Mouse (Mus musculus) frontal cortex, adult 2 months (tissue): ENCODE data around the gene 4930404N11Rik. TPM values are rescaled to one million over a fixed set of nuclear protein-coding genes. Genes with fewer than 3 reads are reported as not detected.

Experiments
- DNase-seq, 2 experiments: peaks; one replicate each; pipeline ENCODE4 v3.0.0; 2022; ENCODE audit warnings: low spot score in 1 of 2; ENCODE audit errors: extremely low spot score in 1 of 2
- polyA plus RNA-seq: library from polyadenylated mRNA; depleted of rRNA; stranded (reverse); fragments of >200 nt; gene quantifications from 2 replicates; pipeline ENCODE4 v1.2.3, GENCODE M21; 2012

4930404N11Rik gene
- polyA plus RNA-seq, 1 experiment = 0.68 TPM

DNA sequence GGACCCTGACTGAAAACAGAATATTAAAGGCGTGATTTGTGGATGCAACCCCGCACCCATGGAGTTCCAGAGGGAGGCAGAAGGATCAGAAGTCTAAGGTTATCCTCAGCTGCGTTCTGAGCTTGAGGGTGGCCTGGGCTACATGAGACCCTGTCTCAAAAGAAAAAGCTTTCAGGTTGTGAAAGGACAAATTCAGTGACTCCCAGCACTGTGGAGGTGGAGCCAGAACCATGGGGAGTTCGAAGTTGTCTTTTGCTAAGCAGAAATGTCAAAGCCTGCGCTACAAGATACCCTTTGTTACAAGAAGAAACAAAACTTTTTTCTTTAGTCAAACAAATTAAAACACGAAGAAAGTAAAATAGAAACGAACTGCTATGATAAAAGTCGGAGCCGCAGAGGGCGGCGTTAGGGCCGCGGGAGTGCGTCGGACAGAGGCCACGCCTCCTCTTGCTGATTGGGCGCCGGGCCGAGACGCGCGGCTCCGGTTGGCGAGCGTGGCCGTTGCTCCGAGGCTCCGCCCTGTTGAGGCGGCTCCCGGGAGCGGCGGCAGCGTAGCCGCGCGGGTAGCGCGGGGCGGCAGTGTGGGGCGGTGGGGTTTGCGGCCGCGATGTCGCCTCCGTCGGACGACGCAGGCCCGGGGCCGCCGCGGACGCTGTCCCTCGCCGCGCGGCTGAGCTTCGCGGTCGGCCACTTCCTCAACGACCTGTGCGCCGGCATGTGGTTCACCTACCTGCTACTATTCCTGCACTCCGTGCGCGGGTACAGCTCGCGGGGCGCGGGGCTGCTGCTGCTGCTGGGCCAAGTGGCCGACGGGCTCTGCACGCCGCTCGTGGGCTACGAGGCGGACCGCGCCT is 8.4 kb downstream of the 4930404N11Rik start, which contains the start of gene Mfsd12:
Gene Mfsd12 (plus strand): TSS at position 501 of the 854 bp plus-strand sequence.
- peak; percentile 69 to 93 for DNase-seq

DNA sequence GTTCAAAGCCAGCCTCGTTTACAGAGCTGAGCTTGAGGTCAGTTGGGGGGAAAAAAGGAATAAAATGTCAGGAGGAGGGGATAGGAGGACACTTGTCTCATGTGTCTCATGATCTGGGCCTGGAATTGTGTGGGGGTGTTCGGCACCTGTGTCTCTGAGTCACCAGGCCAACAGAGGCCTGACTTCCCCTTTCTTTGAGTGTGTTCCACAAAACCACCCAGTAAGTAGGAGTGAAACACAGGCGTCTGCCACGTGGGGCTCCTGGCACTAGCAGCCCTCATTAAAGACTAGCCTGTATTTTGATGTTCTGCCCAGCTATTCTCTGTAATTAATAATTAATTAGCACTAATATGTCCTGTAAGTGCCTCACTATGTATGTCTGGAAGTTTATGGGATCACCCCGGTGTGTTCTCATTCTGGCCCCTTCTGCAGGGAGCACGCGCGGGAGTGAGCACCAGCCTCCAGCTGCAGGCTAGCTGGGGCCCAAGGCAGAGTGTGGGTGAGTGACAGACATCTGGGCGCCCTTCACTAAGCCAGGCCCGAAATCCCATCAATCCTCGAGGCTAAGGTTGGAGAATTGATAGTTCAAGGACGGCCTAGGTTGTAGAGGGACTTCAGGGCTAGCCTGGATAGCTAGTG is 9.1 kb downstream of the 4930404N11Rik start:
- no peak for DNase-seq

DNA sequence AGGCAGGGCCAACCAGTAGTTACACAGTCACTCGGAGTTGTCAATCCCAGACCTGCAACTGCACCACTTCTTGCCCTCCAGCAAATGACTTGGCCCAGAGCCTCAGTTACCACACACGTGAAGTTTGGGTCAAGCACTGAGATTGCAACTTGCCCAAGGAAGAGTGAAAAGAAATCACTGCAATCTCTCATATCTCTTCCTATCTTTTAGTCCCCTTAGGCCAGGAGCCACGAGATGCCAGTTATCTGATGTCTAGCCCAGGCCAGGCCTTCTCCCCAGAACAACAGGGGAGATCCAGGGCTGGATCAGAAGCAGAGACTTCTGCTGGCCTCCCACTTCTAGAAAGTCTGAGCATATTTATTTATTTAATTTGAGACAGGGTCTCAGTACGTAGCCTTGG is 10.1 kb downstream of the 4930404N11Rik start:
- no peak for DNase-seq

DNA sequence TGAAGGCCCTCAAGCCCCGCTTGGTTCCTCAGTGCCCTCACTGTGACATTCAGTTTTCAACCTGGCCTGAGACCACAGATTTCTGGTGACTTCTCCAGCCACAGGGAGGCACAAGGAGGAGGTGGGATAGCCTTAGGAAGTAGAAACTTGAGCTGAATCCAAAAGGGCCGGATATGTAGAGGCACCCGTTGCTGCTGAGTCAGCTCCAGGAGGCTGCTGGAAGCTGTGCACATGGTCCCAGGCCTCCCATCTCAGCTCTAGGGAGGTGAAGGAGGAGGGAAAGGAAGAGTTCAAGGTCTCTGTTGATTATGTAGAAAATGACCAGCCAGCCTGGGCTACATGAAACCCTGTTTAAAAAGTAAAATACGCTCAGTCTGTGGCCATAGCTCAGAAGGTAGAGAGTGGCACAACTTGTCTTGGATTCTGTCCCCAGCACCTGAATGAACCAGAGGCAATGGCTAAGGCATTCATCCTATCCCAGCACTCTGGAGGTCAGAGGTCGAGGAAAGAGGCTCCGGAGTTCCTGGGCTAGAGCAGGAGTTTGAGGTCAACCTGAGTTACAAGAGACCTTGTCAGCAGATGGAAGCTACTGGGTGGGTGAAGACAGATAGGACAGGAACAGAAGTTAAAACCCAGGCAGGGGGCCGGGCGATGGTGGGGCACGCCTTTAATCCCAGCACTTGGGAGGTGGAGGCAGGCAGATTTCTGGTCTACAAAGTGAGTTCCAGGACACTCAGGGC is 10.7 kb downstream of the 4930404N11Rik start:
- DNase-seq = no peak

DNA sequence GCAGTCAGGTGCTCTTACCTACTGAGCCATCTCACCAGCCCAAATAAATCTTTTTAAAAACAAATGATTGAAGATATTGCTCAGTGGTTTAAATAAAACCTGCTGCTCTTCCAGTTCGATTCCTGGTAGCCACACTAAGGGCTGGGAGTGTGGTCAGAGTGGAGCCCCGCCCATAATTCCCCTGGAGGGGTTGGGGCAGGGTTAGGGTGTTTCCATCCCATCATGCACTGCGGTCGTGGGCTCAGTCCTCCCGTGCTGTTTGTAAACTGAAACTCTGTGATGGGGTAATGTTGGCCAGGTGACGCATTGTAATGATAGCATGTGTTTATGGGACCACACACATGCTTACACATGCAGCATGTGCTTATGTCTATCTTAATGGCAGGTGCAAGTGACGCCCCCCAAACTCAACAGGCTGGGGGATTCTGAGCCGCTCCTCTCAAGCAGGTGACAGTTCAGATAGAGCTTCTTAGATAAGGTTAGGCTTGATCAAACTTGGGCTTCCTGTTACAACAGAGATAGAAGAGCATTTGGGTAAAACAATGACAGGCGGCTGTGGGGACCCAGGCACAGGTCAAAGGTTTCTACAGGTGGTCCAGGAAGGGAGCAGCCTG is 13.8 kb downstream of the 4930404N11Rik start:
- no peak for DNase-seq

DNA sequence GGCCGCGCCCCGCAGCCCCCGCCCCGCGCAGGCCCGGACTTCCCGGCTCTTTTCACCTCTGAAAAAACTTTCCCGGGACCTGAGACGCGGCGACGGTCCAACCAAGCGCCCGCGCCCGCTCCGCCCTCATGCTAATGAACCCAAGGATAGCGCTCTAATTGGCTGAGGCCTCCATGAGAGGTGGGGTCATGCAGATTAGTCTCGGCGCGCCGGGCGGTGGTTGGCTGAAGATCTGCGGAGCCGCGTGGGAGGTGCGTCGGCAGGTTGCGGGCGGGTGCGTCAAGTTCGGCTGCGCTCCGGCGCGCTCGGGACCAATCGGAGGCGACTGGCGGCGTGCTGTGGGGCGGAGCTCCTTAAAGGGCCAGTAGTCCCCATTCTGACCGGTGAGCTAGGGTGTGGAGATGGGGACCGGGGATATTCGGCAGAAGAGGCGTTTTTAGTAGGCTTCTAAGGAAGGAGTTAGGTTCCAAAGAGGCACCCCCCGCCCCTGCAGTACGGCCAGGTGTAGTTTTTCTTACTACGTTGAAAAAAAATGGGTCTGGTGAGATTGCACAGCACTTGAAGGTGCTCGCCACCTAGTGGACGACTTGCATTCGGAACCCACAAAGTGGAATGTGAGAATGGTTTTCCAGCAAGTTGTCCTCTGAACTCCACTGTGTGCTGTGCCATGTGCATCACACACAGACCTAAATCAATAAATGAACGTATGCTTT is 15.1 kb downstream of the 4930404N11Rik start, which contains the start of gene Hmg20b:
Gene Hmg20b (minus strand): TSS at position 130 of the 713 bp plus-strand sequence.
- DNase-seq = peak; percentile 99 to 100

DNA sequence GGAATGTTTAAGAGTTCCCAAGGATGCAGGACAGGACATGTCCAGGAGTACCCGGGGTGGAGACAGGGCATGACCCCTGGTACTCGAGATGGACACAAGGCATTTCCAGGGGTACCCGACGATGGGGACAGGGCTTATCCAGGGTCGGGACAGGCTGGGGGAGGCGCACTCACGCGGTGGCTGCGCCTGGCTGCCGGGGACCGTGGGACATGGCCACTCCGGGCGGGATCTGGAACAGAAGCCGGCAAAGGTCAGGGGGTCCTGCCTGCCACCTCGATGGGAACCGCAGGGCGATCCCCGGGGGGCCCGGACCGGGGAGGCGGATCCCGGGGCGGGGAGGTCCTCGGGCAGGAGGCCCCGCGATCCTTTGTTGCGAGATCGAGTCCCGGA is 15.7 kb downstream of the 4930404N11Rik start:
- no peak for DNase-seq

DNA sequence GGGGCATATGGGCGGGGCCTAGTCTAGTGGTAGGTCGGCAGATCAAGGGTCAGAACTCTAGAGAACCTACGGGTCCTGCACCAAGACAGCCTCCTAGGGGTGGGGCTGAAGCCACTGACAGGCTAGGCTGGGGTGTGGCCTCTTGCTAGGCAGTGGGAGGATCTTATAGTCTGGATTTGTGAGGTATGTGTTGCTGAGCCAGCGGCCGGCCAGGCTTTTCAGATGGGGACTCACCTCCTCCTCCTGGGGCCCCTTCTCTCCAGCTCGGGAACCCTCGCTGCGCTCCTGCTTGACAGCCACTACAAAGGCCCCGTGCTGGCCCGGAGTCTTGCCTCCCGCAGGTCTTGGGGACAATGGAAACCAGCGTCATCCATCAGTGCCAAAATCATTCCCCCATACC is 16.5 kb downstream of the 4930404N11Rik start:
- no peak for DNase-seq

- peak in 1 of 2 experiments; percentile 54 for DNase-seq
Observed at GRCm38 (mm10) chr10:81346453-81347067, 19.1 kb downstream of the 4930404N11Rik start.

DNA sequence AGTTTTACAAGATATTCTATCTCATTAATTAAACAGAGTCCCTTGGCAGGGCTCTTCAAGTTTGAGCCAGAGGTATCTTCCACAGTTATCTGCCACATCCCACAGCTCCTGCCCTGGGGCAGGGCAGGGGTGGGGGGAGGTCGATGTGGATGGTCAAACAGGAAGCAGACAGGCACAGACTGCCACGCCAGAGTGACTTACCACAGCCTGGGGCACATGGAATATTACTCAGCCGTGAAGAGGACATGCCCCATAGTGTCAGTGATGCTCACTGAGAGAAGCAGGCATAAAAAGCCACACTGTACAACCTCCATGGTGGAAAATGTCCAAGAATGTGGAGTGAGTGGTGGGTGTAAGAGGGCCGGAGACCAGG is 20.5 kb downstream of the 4930404N11Rik start:
- DNase-seq = no peak

GRCm38 (mm10) chr10:81344421-81345161 is 21.0 kb downstream of the 4930404N11Rik start:
- DNase-seq = no peak

DNA sequence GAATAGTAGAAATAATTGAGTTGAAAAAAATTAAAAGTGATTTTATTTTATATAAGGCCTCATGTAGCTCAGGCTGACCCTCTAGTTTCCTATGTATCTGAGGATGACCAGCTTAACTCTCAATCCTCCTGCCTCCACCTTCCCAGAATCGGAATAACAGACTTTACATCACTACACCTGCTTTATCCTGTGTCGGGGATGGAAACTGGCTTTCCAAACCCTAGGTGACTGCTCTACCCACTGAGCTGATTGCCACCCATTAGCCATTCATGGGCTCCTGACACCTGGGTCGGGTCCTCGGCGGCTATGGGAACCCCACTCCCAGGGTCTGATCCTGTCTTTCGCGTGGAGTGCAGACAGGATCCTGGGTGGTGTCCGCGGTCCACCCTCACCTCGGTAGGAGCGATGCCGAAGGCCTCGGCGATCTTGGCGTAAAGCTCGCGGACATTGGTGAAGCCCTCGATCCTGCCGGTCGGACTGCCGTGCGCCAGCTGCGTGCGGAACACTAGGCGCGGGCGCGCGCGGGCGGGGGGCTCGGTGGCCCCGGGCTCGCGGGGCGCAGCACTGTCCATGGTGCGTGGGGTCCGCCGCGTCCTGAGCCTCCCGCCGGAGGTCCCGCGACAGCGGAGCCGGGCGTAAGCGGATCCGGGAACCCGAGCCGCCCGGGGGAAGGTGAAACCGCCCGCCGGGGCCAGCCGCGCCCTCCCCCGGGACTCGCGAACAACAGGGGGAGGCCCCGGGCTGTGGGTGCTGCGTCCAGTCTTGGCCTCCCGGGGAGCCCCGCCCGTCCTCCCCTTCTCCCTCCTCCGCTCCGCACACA is 22.7 kb downstream of the 4930404N11Rik start, which contains the start of gene Gipc3:
Gene Gipc3 (minus strand): TSS at position 581 of the 820 bp plus-strand sequence.
- DNase-seq = no peak

GRCm38 (mm10) chr10:81341333-81341949 is 24.2 kb downstream of the 4930404N11Rik start:
- DNase-seq = peak in 1 of 2 experiments; percentile 69

DNA sequence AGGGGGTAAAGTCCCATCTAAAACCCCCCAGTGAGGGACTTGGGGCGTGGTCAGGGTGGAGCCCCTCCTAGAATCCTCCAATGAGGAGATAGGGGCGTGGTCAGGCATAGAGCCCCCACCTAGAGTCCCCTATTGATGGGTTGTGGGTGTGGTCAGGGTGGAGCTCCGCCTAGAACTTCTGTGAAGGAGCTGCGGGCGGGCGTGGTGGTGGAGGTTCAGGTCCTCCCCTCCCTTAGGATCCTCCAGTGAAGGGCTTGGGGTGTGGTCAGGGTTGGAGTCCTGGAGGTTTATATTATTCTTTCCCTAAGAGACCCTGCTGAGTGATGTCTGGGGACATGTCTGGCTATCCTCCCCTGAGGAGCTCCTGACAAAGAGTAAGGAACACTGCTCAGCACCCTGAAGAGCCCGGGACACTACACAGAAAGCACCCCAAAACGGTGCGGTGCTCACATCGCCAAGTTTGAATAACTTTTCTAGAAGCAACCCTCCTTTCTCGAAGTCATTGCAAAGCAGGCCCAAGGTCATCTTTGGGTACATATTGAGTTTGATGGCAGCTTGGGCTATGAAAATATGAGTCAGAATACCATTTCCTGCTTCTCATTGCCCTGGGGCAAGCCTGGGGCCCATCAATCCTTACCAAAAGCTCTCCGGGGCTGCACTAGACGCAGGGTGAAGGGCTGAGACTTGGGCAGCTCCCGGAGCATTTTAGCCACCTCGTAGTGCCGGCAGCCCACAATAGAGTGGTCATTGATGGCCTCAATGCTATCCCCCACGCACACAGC is 24.9 kb downstream of the 4930404N11Rik start:
- DNase-seq = no peak

DNA sequence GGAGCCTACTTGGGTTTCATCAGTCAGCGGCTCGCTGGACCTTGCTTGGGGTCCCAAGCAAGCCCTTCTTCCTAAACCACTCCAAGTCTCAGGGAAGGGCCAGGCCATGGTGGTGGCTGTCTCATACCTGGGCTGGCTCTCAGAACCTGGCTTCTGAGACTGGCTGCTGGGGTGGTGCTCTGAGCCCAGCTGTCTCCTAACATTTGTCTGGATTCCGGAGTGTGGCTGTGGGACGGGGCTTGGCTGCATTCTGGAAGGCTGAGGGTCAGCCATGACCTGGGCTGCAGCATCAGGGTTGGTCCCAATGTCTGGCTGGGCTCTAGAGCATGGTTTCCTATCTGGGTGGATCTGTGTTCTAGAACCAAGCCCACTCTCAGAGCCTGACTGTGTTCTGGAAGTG is 29.1 kb downstream of the 4930404N11Rik start:
- no peak for DNase-seq

- no peak for DNase-seq
Observed at GRCm38 (mm10) chr10:81335393-81336340, 29.9 kb downstream of the 4930404N11Rik start.
